Mouse (Mus musculus) lung, postnatal 0 days (tissue): ENCODE measurements at regions not wholly inside any gene's neighbourhood (a gene's known extent, or its start where the extent isn't known, plus 50 kb on each side); places are given as distances from the start of the nearest gene placed in this dataset.

Experiments used
- CTCF ChIP-seq: IDR thresholded peaks from 2 replicates; pipeline ENCODE4 v1.5.1; 2016; ENCODE audit warnings: antibody characterized with exemption, mild to moderate bottlenecking
- EP300 ChIP-seq: IDR thresholded peaks from 2 replicates; pipeline ENCODE4 v1.6.1; 2016; ENCODE audit warnings: antibody characterized with exemption, mild to moderate bottlenecking, control low read depth

GRCm38 (mm10) chr1:14503881-14504742, 1589.0 kb downstream of the 4930444P10Rik start:
- no peak for TF ChIP-seq EP300
- no peak for TF ChIP-seq CTCF
